Mouse (Mus musculus) brain, embryonic 14.5 days (tissue): ENCODE results near the gene Plcd3. TPM values are rescaled to one million over a fixed set of nuclear protein-coding genes. Genes with fewer than 3 reads are reported as not detected.

Experiments
- DNase-seq: peaks from one replicate; pipeline ENCODE4 v3.0.0-alpha.2; 2011; ENCODE audit warnings: low read depth
- CTCF ChIP-seq: fragments of 200-500 bp; IDR thresholded peaks from 2 replicates; pipeline ENCODE4 v1.5.1; 2012; ENCODE audit warnings: inconsistent platforms, mild to moderate bottlenecking, moderate library complexity, borderline replicate concordance; ENCODE audit not compliant: insufficient read depth, insufficient read length; ENCODE audit errors: extremely low read depth
- POLR2A ChIP-seq: fragments of 200-500 bp; IDR thresholded peaks from 2 replicates; pipeline ENCODE4 v1.6.1; 2012; ENCODE audit warnings: mild to moderate bottlenecking, inconsistent platforms, borderline replicate concordance; ENCODE audit not compliant: poor library complexity, insufficient read depth, insufficient read length, severe bottlenecking; ENCODE audit errors: extremely low read depth
- polyA plus RNA-seq: library from polyadenylated mRNA; depleted of rRNA; stranded (reverse); fragments of >200 nt; gene quantifications from 2 replicates; pipeline ENCODE4 v1.2.3, GENCODE M21; 2012

Plcd3 gene
- polyA plus RNA-seq, 1 experiment = 3.6 TPM

GRCm38 (mm10) chr11:103134221-103134620, 32.8 kb upstream of the Plcd3 start:
- no peak for DNase-seq
- no peak for TF ChIP-seq POLR2A
- TF ChIP-seq CTCF = no peak

GRCm38 (mm10) chr11:103133456-103134185, 32.2 kb upstream of the Plcd3 start:
- no peak for TF ChIP-seq CTCF
- TF ChIP-seq POLR2A = no peak
- DNase-seq = no peak

- peak; percentile 100 for DNase-seq
- TF ChIP-seq CTCF = no peak
- TF ChIP-seq POLR2A = peak; percentile 98
Observed at GRCm38 (mm10) chr11:103132576-103133455, 31.4 kb upstream of the Plcd3 start.

- peak; percentile 80 for DNase-seq
Observed at GRCm38 (mm10) chr11:103131701-103132575, 30.5 kb upstream of the Plcd3 start, which contains the start of gene Hexim2. Gene Hexim2, plus strand, starts transcription at chr11:103132429.

GRCm38 (mm10) chr11:103120315-103120714, 18.9 kb upstream of the Plcd3 start:
- TF ChIP-seq POLR2A (no peak), CTCF (no peak)
- DNase-seq = peak; percentile 34

More at GRCm38 (mm10) chr11:103131701-103132575, 30.5 kb upstream of the Plcd3 start, which contains the start of gene Hexim2:
- TF ChIP-seq POLR2A = 0 out of 2 replicates have a peak, but pooled peaks have one; percentile 21
- TF ChIP-seq CTCF = no peak

- DNase-seq = no peak
- TF ChIP-seq CTCF (no peak), POLR2A (no peak)
Observed at GRCm38 (mm10) chr11:103119609-103120008, 18.2 kb upstream of the Plcd3 start.

GRCm38 (mm10) chr11:103118866-103119265, 17.4 kb upstream of the Plcd3 start:
- TF ChIP-seq POLR2A (no peak), CTCF (no peak)
- DNase-seq = no peak

- TF ChIP-seq CTCF (no peak), POLR2A (no peak)
- DNase-seq = peak; percentile 68
Observed at GRCm38 (mm10) chr11:103117591-103118009, 16.1 kb upstream of the Plcd3 start.

- DNase-seq = peak; percentile 85
- TF ChIP-seq CTCF (peak; percentile 70), POLR2A (no peak)
Observed at GRCm38 (mm10) chr11:103116959-103117590, 15.6 kb upstream of the Plcd3 start.

- TF ChIP-seq POLR2A = peak; percentile 87; the same call in 1 of the 2 replicates
- TF ChIP-seq CTCF = no peak
- peak; percentile 100 for DNase-seq
Observed at GRCm38 (mm10) chr11:103116008-103116818, 14.8 kb upstream of the Plcd3 start, which contains the start of gene Hexim1. Gene Hexim1, plus strand, starts transcription at chr11:103116231.
